Mouse (Mus musculus) natural killer cell, adult 2 months (primary cell): ENCODE results near the gene Slc45a2.

ENCODE experiments used
- DNase-seq, 2 experiments: peaks; one replicate each; pipeline ENCODE4 v3.0.0; 2022; ENCODE audit warnings: low spot score in 2 of 2

Gene Slc45a2

GRCm38 (mm10) chr15:11004646-11005045 is 4.1 kb downstream of the Slc45a2 start:
- DNase-seq = no peak

GRCm38 (mm10) chr15:11008756-11009155 is 8.2 kb downstream of the Slc45a2 start:
- DNase-seq = no peak

GRCm38 (mm10) chr15:11010976-11011548 is 10.5 kb downstream of the Slc45a2 start:
- no peak for DNase-seq

DNA sequence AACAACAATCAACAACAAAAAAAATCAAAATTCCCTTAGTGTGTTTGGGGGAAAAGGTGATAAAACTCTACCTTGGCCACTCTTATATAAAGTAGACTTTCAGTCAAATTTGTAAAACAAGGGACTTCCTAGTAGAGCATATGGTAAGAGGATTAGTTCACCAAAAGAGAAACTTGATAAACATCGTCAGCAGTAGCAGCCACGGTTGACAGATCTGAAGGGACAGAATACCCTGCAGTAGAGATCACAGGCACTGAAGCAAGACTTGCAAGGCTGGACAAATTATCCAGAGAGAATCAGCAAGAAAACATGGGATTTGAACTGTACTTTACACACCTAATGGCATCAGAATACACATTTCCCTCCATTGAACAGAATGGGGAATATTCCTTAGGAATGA is 14.4 kb downstream of the Slc45a2 start:
- DNase-seq = no peak

DNA sequence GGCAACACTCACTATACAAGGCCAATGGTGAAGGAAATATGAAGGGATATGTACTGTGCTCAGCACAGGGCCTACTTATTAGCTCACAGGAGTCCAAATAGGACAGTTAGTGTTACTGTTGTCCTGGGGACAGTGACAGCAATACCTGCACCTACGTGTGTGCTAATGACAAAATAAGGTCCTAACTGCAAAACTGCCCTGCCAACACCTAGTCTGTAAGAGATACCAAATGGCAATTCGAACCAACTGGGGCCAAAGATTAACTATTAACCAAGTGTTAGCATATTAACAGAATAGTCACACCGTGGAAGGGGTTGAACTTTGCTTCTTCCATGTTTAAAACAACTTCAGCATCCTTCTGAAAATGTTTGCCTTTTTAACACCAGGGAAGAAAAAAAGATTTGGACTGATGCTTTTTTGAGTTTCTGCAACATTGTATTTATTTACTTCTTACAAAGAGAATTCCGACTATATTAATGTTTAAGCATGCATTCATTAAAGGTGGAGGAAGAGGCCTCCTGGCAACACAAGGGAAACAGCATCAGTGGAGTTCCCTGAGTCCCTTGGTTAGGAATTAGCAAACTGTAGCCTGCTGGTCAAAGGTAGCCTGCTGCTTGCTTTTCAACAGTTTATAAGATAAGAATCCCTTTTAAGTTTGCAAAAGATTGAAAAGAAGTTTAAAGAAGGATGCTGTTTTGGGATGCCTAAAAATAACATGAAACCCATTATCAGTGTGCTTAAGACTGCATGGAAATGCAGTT is 26.5 kb downstream of the Slc45a2 start:
- no peak for DNase-seq

DNA sequence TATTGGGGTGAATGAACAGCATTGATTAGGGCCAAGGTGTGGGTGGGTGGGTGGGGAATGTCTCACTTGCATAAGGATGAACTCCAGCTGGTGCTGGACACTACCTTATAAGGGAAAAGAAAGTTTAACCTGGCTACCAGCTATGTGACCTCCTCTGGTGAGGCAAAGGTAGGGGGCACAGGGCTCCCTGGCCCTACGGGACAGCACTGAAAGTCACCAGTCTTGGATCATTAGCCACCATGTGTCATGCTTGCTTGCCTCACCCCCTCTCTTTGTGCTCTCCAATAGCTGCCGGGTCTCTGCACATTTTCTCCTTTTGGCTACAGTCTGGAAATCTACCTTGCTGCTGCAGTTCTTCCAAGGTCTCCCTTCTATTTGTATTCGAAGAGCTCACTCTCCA is 29.7 kb downstream of the Slc45a2 start:
- DNase-seq = no peak

DNA sequence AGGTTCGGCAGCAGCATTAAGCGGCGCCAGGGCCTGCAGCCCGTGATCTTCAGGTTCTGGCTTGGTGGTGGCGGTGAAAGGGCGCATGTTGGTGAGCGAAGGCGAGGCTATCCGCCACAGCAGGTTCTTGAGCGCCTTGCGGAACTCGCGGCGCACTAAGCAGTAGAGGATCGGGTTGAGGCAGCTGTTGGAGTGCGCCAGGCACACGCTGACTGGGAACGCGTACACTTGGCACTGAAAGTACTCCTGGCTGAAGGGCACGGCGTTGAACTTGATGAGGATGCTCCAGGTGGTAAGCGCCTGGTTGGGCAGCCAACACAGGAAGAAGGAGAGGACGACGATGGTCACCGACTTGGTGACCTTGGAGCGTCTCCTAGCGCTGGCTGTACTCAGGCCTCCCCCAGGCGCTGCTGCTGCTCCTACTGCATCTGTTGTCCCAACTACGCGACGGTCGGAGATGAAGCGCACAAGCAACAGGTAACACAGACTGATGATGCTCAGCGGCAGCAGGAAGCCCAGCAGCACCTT is 35.5 kb downstream of the Slc45a2 start:
- no peak for DNase-seq

GRCm38 (mm10) chr15:11036535-11037375 is 36.2 kb downstream of the Slc45a2 start:
- no peak for DNase-seq

GRCm38 (mm10) chr15:11037376-11037695 is 36.8 kb downstream of the Slc45a2 start:
- DNase-seq = no peak

GRCm38 (mm10) chr15:11037711-11038110 is 37.2 kb downstream of the Slc45a2 start, which contains the start of gene Rxfp3:
Gene Rxfp3 (minus strand): TSS chr15:11037991.
- no peak for DNase-seq

DNA sequence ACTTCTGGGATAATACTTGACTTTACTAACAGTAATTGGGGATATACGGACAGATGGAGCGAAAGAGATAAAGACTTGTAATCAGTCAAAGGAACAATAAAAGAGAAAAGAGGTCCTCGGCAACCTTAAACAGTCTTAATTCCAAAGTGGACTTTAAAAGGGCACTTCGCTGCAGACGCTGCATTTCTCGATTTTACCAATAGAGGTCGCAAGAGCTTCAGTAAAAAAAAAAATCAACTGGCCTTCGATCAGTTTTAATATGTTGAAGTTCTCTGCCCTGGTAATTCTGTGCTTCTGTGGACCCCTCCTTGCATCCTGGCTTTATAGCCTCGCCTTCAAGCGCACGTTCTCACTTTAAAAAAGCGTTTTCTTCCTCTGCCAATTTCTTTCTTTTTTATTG is 38.0 kb downstream of the Slc45a2 start:
- peak in 1 of 2 experiments; percentile 4 for DNase-seq

- DNase-seq = no peak
Observed at GRCm38 (mm10) chr15:11040067-11040466, 39.5 kb downstream of the Slc45a2 start.

DNA sequence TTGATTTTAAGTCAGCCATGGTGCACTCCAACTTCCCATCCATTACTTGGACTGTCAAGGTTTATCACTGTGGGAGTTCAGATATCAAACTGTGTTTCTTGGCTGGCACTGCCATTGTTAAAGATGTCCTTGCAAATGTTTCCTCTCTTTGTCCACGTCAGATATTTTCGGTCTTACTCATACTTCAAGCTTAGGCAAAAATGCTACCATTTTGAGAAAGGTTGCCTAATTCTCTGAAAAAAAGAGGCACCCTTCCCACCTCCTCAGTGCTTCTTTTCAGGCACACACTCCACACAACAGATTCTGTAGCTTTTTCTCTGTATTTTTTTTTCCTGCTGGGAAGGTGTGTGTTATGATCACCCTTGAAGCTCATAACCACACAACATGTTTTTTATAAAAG is 40.7 kb downstream of the Slc45a2 start:
- no peak for DNase-seq

DNA sequence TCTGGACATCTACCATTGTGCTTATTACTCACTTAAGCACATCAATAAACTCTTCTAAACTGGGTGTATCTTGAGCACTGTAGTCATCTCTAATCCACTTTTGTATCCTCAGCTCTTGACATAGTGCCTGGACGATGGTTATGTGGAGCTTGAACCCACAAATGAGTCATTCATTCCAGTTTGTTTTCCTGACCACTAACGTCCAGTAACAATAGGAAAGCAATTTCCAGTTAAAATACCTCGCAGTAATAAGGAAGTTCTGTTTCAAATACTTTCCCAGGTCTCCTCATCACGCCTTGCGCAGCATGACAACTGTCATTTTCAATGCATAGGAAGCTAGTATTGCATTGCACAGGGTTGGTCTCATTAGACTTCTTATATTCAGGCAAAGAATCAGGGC is 42.3 kb downstream of the Slc45a2 start:
- DNase-seq = no peak

DNA sequence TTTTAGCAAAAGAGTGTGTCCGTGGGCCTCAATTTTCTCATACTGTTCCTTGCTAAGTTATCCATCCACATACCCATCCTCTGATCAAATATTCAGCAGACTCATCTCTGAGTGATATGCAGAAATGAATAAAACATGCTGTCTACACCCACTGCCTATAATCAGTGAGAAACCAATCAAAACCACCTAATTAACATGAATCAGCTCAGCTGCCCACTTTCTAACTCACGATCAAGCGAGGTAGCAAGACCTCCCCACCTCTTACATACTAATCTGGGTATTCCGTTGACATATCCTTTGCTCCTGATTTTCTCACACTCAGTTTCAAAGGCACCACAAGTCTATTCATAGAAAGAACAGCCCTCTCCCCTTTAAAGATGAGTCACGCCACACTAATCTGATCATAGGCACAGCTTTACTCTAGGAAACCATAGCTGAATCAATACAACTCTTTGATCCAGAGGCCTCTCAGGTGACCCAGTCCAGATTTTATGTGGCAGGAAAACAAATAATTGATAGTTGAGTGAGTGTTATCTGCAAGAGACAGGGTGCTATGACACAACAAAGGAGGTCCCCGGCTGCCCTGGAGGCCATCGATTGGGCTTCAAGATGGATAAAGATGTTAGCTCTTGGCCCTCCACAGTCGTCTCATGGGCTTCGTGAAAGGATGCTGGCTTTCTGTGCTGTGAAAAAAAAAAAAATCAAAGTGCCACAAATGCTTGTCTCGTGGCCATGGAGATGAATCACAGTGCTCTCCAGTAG is 53.3 kb downstream of the Slc45a2 start:
- no peak for DNase-seq

DNA sequence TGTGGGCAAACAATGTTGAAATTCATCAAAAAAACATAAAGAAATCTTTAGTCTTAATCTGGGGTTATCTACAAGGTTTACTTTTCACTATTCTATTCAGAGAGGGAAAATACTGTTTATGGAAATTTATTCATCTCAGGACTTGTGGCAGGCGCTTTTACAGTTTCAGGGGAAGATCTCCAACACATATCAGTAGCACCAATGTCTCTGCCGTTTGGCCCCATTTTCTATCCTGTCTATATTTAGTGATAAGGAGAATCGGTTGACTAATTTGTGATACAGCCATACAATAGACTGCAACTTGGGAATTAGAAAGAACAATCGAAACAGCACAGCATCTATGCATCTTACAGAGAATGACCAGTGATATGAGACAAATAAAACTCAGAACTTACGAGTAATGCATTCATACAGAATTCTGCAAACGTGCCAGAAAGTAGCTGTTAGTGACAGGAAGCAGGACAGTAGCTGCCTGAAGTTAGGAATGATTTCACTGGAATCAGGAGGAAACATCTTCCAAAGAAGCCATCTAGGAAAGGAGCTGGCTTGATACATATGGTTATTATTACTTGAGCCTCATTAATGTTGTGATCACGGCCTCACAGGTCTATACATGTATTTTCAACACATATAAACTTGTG is 54.0 kb downstream of the Slc45a2 start:
- no peak for DNase-seq

DNA sequence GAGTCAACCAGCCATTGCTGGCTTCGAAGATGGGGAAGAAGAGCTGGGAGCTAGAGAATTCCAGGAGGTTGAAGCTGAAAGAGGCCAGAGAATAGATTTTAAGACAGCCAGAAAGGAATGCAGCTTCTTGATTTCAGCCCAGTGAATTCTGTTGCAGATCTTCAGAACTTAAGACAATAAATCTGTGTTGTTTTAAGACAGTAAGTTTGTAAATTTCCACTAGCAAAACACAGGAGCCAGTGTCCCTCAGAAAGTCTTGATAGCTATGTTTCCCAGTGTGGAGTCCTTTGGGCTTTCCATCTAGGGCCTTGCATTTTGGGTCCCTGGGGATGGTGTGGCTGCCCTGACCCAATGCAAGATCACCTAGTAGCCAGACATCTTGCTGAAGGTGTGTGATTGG is 62.4 kb downstream of the Slc45a2 start:
- DNase-seq = no peak

DNA sequence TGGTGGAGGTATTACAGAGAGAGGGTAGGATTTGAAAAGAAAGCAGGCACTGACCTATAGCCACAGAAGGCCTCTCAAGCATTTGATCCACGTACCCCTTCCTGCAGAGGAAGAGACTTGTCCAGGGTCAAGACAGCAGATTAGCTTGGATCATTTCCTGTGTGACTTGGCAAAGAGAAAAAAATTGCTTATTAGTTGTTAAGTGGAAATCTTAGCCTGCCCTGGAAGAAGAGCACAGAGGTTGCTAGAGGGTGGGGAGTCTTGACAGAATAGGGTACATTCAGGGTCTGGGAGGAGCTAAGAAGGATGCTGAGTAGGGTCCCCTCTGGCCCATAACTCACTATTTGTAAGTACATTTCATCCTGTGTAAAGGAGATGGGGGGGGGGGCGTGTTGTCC is 63.6 kb downstream of the Slc45a2 start:
- no peak for DNase-seq

GRCm38 (mm10) chr15:11064558-11065411 is 64.3 kb downstream of the Slc45a2 start, which contains the start of gene Adamts12:
Gene Adamts12 (plus strand): TSS chr15:11064790.
- no peak for DNase-seq

- DNase-seq = no peak
Observed at GRCm38 (mm10) chr15:11065528-11066171, 65.1 kb downstream of the Slc45a2 start.
